Mouse (Mus musculus): ENCODE data around the gene Uhmk1. TPM values are rescaled to one million over a fixed set of nuclear protein-coding genes. Genes with fewer than 3 reads are reported as not detected.
"Not testable (repeated sequence)": the region's sequence is repeated elsewhere in the genome, so short reads cannot be mapped to it uniquely, and the experiment has no call there.

Gene Uhmk1
- polyA plus RNA-seq (2015; fragmentation: Nextera tagmentation; extraction: Ambion mirVana), result 7.9 TPM in 2 replicates

DNA sequence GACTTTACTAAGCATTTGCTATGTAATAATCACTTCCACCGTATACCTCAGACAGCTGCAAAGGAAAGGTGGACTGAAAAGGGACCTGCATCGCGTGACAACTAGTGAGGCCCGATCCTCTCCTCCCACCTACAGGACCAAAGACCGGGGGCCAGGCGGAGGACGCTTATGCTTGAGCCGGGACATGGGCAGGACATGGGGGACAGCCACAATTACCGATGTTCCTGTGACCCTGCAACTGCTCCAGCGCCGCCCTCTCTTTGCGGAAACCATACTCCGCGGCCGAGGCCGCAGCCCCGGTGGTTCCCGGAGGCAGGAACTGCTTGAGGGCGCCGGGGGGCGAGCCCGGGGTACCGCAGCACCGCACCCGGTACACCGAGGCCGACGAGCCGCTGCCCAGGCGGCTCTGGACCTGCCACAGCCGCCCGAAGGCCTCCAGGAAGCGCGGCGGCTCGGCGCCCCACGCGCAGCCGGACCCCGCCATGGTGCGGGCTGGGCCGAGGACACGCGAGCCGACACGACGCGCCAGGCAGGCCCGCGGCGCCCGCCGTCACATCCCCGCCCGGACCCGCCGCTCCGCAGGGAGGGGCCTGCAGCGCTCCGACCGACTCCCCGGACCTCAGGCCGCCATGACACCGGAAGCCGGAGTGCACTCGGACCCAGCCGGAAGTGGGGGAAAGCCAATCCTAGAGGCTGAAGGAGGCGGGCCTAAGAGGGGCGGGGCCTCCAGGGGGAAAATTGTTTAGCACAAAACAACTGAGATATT is at the start of gene Uhmk1:
Uhmk1 (minus strand) TSS at position 641 of the 766 bp plus-strand sequence.
- Histone ChIP-seq H3K27me3 (replicated peaks) (no peaks in the 10 kb centered on the region), H3K9ac (peak within 1 kb of the TSS; percentile 87), H3K4me2 (replicated peaks) (peak within 1 kb of the TSS; percentile 71), H3K4me3 (replicated peaks) (peak within 1 kb of the TSS; percentile 85), H3K27ac (peak within 1 kb of the TSS; percentile 82), H3K36me3 (peaks cover 8% of the 10 kb centered on the region; the same call in 1 of the 2 replicates), H3K9me3 (no peaks in the 10 kb centered on the region), H3K4me1 (replicated peaks) (0 out of 2 replicates have a peak, but pooled peaks cover 4% of the 10 kb centered on the region)
- whole genome bisulfite sequencing, result under 1% methylated on average over 70 of the region's 70 CpGs
- ATAC-seq, result peak; percentile 99

DNA sequence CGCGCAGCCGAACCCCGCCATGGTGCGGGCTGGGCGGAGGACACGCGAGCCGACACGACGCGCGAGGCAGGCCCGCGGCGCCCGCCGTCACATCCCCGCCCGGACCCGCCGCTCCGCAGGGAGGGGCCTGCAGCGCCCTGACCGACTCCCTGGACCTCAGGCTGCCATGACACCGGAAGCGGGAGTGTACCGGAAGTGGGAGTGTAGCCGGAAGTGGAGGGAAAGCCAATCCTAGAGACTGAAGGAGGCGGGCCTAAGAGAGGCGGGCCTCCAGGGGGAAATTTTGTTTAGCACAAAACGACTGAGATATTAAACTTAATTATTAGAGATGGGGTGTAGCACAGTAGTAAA is 40.3 kb upstream of the Uhmk1 start:
- H3K36me3 ChIP-seq, result no peaks in the 10 kb centered on the region
- H3K4me2 ChIP-seq (replicated peaks), result peak overlapping the region; percentile 75
- peak overlapping the region; percentile 76 for H3K9ac ChIP-seq
- H3K4me3 ChIP-seq (replicated peaks), result peak overlapping the region; percentile 65
- H3K27me3 ChIP-seq (replicated peaks), result no peaks in the 10 kb centered on the region
- peak; percentile 100 for ATAC-seq
- no peaks in the 10 kb centered on the region for H3K9me3 ChIP-seq
- WGBS, result 14% methylated on average over 30 of the region's 32 CpGs
- H3K4me1 ChIP-seq (replicated peaks), result no peaks in the 10 kb centered on the region
- no peak overlapping the region for H3K27ac ChIP-seq

GRCm38 (mm10) chr1:170254893-170255559 is 39.8 kb upstream of the Uhmk1 start:
- Histone ChIP-seq H3K9ac (peak overlapping the region; percentile 76), H3K4me2 (replicated peaks) (peak overlapping the region; percentile 75), H3K9me3 (no peaks in the 10 kb centered on the region), H3K27me3 (replicated peaks) (no peaks in the 10 kb centered on the region), H3K4me1 (replicated peaks) (no peaks in the 10 kb centered on the region), H3K4me3 (replicated peaks) (peak overlapping the region; percentile 65), H3K36me3 (no peaks in the 10 kb centered on the region), H3K27ac (no peak overlapping the region)
- ATAC-seq, result peak; percentile 83
- 30% methylated on average over 30 of the region's 30 CpGs for WGBS

DNA sequence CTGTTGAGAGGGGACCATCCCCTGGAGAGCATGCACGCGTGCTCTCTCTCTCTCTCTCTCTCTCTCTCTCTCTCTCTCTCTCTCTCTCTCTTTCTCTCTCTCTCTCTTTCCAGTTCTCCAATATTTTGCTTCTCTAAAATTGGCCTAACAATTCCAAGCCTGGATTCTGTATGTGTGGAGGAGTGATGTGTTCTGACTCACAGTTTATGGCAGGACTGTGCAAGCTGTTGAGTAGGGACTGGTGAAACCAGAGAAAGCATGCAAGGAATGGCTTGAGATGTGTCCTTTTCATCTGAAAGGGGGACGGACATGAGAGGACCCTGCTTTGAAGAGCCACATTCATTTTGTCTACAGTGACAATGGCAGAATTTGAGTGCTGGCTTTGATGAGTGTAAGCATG is 29.8 kb upstream of the Uhmk1 start:
- WGBS, result 86% methylated on average over 3 of the region's 3 CpGs
- Histone ChIP-seq H3K27me3 (replicated peaks) (no peaks in the 10 kb centered on the region), H3K4me3 (replicated peaks) (no peak overlapping the region), H3K9me3 (no peaks in the 10 kb centered on the region), H3K36me3 (no peaks in the 10 kb centered on the region), H3K27ac (no peak overlapping the region), H3K4me2 (replicated peaks) (no peak overlapping the region), H3K4me1 (replicated peaks) (no peaks in the 10 kb centered on the region), H3K9ac (no peak overlapping the region)
- no peak for ATAC-seq

DNA sequence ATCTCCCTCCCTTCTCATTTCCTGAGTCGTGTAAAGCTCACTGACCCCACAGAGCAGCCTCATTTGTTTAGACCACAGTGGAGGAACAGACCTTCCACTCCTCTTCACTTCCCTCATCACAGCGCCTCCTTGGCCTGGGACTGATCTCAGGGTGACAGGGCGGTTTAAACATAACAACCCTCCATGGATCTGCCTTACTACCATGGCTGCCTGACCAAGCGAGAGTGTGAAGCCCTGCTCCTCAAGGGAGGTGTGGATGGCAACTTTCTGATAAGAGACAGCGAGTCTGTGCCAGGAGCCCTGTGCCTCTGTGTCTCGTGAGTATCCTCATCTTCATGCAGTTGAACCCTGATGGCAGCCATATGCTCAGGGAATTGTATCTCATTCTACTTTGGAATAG is 17.5 kb upstream of the Uhmk1 start, which contains the start of gene Sh2d1b2:
Sh2d1b2 (plus strand) TSS at position 62 of the 400 bp plus-strand sequence.
- H3K4me1 ChIP-seq (replicated peaks); H3K27ac ChIP-seq; H3K27me3 ChIP-seq (replicated peaks); H3K36me3 ChIP-seq; ATAC-seq; H3K9me3 ChIP-seq; H3K9ac ChIP-seq; H3K4me2 ChIP-seq (replicated peaks); H3K4me3 ChIP-seq (replicated peaks): not testable (repeated sequence)
- WGBS, result 51% methylated on average over 6 of the region's 6 CpGs

DNA sequence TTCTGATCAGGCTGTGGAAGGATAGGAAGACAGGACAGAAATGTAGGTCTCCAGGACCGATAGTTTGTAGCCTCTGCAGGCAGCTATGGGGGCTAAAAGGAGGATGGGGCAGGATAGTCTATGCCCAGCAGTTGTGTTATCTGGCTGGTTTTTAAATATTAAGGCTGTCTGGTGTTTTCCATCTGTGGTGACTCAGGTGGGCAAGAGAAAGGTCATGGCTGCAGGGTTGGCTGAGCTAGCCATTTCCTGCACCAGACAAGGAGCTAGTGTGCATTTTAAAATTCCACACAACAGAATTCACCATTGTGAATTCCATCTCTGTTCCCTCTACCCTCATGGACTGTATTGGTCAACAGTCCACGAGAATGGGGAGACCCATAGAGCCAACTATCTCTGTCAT is 8.1 kb upstream of the Uhmk1 start:
- H3K4me3 ChIP-seq (replicated peaks), result no peak overlapping the region
- H3K9me3 ChIP-seq, result no peaks in the 10 kb centered on the region
- no peak overlapping the region for H3K4me2 ChIP-seq (replicated peaks)
- H3K9ac ChIP-seq, result no peak overlapping the region
- no peak for ATAC-seq
- WGBS, result 79% methylated on average over 2 of the region's 2 CpGs
- no peaks in the 10 kb centered on the region for H3K4me1 ChIP-seq (replicated peaks)
- no peak overlapping the region for H3K27ac ChIP-seq
- H3K27me3 ChIP-seq (replicated peaks), result no peaks in the 10 kb centered on the region
- H3K36me3 ChIP-seq, result no peaks in the 10 kb centered on the region

DNA sequence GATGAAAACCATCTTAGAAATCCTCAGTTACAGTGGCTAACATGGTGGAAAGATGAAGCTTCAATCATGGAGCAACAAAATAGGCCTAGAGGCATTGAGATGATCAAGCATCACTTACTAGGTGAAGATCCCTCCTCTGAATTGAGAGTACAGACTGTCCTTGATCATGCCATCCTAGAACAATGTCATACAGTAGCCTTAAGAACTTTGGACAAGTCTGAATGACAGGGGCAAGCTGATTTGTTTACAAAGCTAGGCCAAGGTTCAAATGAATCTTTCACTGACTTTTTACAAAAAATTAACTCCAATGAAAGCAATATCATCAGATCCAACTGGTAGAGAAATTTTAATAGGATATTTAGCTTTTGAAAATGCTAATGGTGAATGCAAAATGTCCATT is 5.2 kb upstream of the Uhmk1 start:
- Histone ChIP-seq H3K4me3 (replicated peaks) (no peak overlapping the region), H3K9me3 (no peaks in the 10 kb centered on the region), H3K4me2 (replicated peaks) (no peak overlapping the region), H3K27me3 (replicated peaks) (no peaks in the 10 kb centered on the region), H3K27ac (no peak overlapping the region), H3K36me3 (no peaks in the 10 kb centered on the region), H3K4me1 (replicated peaks) (no peaks in the 10 kb centered on the region), H3K9ac (no peak overlapping the region)
- no peak for ATAC-seq

GRCm38 (mm10) chr1:170218091-170218884 is 3.1 kb upstream of the Uhmk1 start:
- Histone ChIP-seq H3K36me3 (no peaks in the 10 kb centered on the region), H3K4me3 (replicated peaks) (no peak overlapping the region), H3K9ac (no peak overlapping the region), H3K4me2 (replicated peaks) (no peak overlapping the region), H3K27ac (no peak overlapping the region), H3K4me1 (replicated peaks) (0 out of 2 replicates have a peak, but pooled peaks cover 3% of the 10 kb centered on the region), H3K9me3 (no peaks in the 10 kb centered on the region), H3K27me3 (replicated peaks) (no peaks in the 10 kb centered on the region)
- ATAC-seq, result no peak
- WGBS, result 75% methylated on average over 6 of the region's 6 CpGs

- 63% methylated on average over 3 of the region's 3 CpGs for WGBS
- Histone ChIP-seq H3K27me3 (replicated peaks) (no peaks in the 10 kb centered on the region), H3K27ac (no peak overlapping the region), H3K36me3 (peaks cover 8% of the 10 kb centered on the region; the same call in 1 of the 2 replicates), H3K9me3 (no peaks in the 10 kb centered on the region), H3K4me2 (replicated peaks) (peak overlapping the region; percentile 71), H3K4me3 (replicated peaks) (peak overlapping the region; percentile 85), H3K4me1 (replicated peaks) (0 out of 2 replicates have a peak, but pooled peaks cover 4% of the 10 kb centered on the region), H3K9ac (no peak overlapping the region)
- ATAC-seq, result peak; percentile 27; the same call in 1 of the 2 replicates
Measured at GRCm38 (mm10) chr1:170215590-170215989, 393 bp upstream of the Uhmk1 start.

GRCm38 (mm10) chr1:170214383-170214756 is 827 bp downstream of the Uhmk1 start:
- Histone ChIP-seq H3K4me2 (replicated peaks) (peak overlapping the region; percentile 71), H3K27me3 (replicated peaks) (no peaks in the 10 kb centered on the region), H3K4me3 (replicated peaks) (peak overlapping the region; percentile 85), H3K27ac (no peak overlapping the region), H3K9ac (peak overlapping the region; percentile 87), H3K9me3 (no peaks in the 10 kb centered on the region), H3K4me1 (replicated peaks) (0 out of 2 replicates have a peak, but pooled peaks cover 4% of the 10 kb centered on the region), H3K36me3 (peaks cover 8% of the 10 kb centered on the region; the same call in 1 of the 2 replicates)
- 23% methylated on average over 7 of the region's 7 CpGs for WGBS
- ATAC-seq, result no peak

GRCm38 (mm10) chr1:170213181-170213879 is 1.9 kb downstream of the Uhmk1 start:
- Histone ChIP-seq H3K4me1 (replicated peaks) (0 out of 2 replicates have a peak, but pooled peaks cover 4% of the 10 kb centered on the region), H3K4me2 (replicated peaks) (no peak overlapping the region), H3K27me3 (replicated peaks) (no peaks in the 10 kb centered on the region), H3K9me3 (no peaks in the 10 kb centered on the region), H3K27ac (no peak overlapping the region), H3K36me3 (peaks cover 14% of the 10 kb centered on the region), H3K9ac (no peak overlapping the region), H3K4me3 (replicated peaks) (no peak overlapping the region)
- 89% methylated on average over 10 of the region's 10 CpGs for WGBS
- ATAC-seq, result no peak

Measured in intestine, embryonic 15.5 days (tissue).